Comparison of ENCODE assay signal across 16 mouse cellular contexts in the genomic region with DNA sequence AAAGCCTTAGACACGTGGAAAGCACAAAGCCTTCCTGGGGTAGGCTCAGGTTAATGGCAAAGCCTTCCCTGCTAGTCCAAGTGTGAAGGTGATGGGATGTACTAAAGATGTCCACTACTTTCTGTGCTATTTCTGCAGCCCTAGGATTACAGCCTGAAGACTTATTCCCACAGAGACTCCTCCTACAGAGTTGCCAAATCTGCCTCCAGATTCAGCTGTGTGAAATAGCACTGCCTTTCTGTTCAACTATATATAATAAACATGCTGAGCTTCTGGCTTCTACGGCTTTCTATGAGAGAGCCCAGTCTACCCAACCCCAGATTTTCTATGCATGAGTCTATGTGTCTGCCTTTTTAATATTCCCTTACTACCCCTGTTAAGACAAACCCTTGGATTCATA.
"Had no signal": no experiment of that assay in that cellular context is flagged by ENCODE, and none has a peak within 500 bp of the region (broad histone marks: within the 10 kb centered on the region; RNA-seq: fewer than 3 reads in every experiment).

No protein-coding gene starts in this region.

- ATAC-seq: intestine, embryonic 16.5 days; liver, embryonic 12.5 days; midbrain, embryonic 13.5 days; midbrain, embryonic 16.5 days had no signal

- DNase-seq: kidney, adult 18-20 months; kidney, adult 9 months; kidney, postnatal 14 days; kidney, postnatal 4 days; liver; lung, adult 18-20 months; lung, postnatal 10 days; lung, postnatal 36 days; retina, postnatal 1 day; spleen, adult 18-20 months; thymus, adult 18-20 months; thymus, postnatal 36 days had no signal
